Mouse (Mus musculus): ENCODE measurements around the gene Fam169b.

GRCm38 (mm10) chr7:68302586-68303433 lies 29.2 kb downstream of the Fam169b start:
- TF ChIP-seq CTCF (IDR thresholded peaks at IDR 0.05) = peak; percentile 96
- no peak for TF ChIP-seq POLR2A (IDR thresholded peaks at IDR 0.05; ENCODE audit: insufficient read depth, low read depth, low read length)

Data from heart, adult 2 months (tissue).